Mouse (Mus musculus) MEL (cell line): ENCODE measurements at regions not wholly inside any gene's neighbourhood (a gene's known extent, or its start where the extent isn't known, plus 50 kb on each side); places are given as distances from the start of the nearest gene placed in this dataset.

Experiments used
- DNase-seq: peaks from one replicate; pipeline ENCODE4 v3.0.0; 2011; ENCODE audit warnings: low read depth, low spot score
- H3K27ac ChIP-seq: 2 replicates; pipeline ENCODE4 v1.5.1; 2012; ENCODE audit warnings: low read depth, mild to moderate bottlenecking, control low read depth, low read length, moderate library complexity; ENCODE audit not compliant: control insufficient read depth
- H3K27me3 ChIP-seq, 2 experiments: fragments of 150-350 bp in 1 of 2; sonication (generic) in 1 of 2; 2 replicates each; pipeline ENCODE4 v1.6.1; 2012; ENCODE audit warnings: low read length in 2 of 2, mild to moderate bottlenecking in 2 of 2, improper control_type of control experiment in 1 of 2, moderate library complexity in 1 of 2; ENCODE audit not compliant: insufficient read depth in 2 of 2, control insufficient read depth in 1 of 2
- H3K36me3 ChIP-seq, 2 experiments: 2 replicates each; pipeline ENCODE4 v1.6.1; 2012 to 2014; ENCODE audit warnings: low read length in 2 of 2, improper control_type of control experiment in 1 of 2, inconsistent platforms in 1 of 2, mild to moderate bottlenecking in 1 of 2; ENCODE audit not compliant: insufficient read depth in 2 of 2, control insufficient read depth in 1 of 2
- H3K4me1 ChIP-seq, 2 experiments: fragments of 150-350 bp in 1 of 2; sonication (generic) in 1 of 2; 2 replicates each; pipeline ENCODE4 v1.6.1; 2012; ENCODE audit warnings: low read length in 2 of 2, improper control_type of control experiment in 1 of 2, mild to moderate bottlenecking in 1 of 2; ENCODE audit not compliant: insufficient read depth in 2 of 2, control insufficient read depth in 1 of 2
- H3K4me3 ChIP-seq, 2 experiments: fragments of 150-350 bp in 1 of 2; sonication (generic) in 1 of 2; 2 replicates each; pipeline ENCODE4 v1.5.1; 2012; ENCODE audit warnings: low read depth in 2 of 2, low read length in 2 of 2, mild to moderate bottlenecking in 2 of 2, moderate library complexity in 2 of 2, control low read depth in 1 of 2, improper control_type of control experiment in 1 of 2; ENCODE audit not compliant: control insufficient read depth in 1 of 2, insufficient read depth in 1 of 2
- H3K79me2 ChIP-seq: 2 replicates; pipeline ENCODE4 v1.6.1; 2012; ENCODE audit warnings: mild to moderate bottlenecking, low read length, moderate library complexity; ENCODE audit not compliant: control insufficient read depth, poor library complexity, insufficient read depth
- H3K9ac ChIP-seq: 2 replicates; pipeline ENCODE4 v1.6.1; 2012; ENCODE audit warnings: low read depth, mild to moderate bottlenecking, control low read depth, low read length, moderate library complexity; ENCODE audit not compliant: control insufficient read depth, poor library complexity, severe bottlenecking
- H3K9me3 ChIP-seq: fragments of 150-350 bp; sonication (generic); replicated peaks from 2 replicates; pipeline ENCODE4 v1.6.1; 2012; ENCODE audit warnings: mild to moderate bottlenecking, low read length, improper control_type of control experiment, moderate library complexity; ENCODE audit not compliant: insufficient read depth
- BHLHE40 ChIP-seq: IDR thresholded peaks from 2 replicates; pipeline ENCODE4 v1.6.1; 2012; ENCODE audit warnings: low read depth, mild to moderate bottlenecking, inconsistent platforms, low read length, improper control_type of control experiment, borderline replicate concordance
- CHD1 ChIP-seq: IDR thresholded peaks from 2 replicates; pipeline ENCODE4 v1.6.1; 2012; ENCODE audit warnings: low read depth, mild to moderate bottlenecking, inconsistent platforms, low read length, improper control_type of control experiment
- CHD2 ChIP-seq: IDR thresholded peaks from 2 replicates; pipeline ENCODE4 v1.6.1; 2011; ENCODE audit warnings: low read length, improper control_type of control experiment
- EP300 ChIP-seq, 2 experiments: IDR thresholded peaks; 2 replicates each; pipeline ENCODE4 v1.6.1; 2011; ENCODE audit warnings: improper control_type of control experiment in 2 of 2, low read length in 2 of 2, low read depth in 1 of 2, mild to moderate bottlenecking in 1 of 2
- GABPA ChIP-seq: IDR thresholded peaks from 2 replicates; pipeline ENCODE4 v1.6.1; 2012; ENCODE audit warnings: low read depth, mild to moderate bottlenecking, inconsistent platforms, low read length, improper control_type of control experiment, moderate library complexity
- HCFC1 ChIP-seq: IDR thresholded peaks from 2 replicates; pipeline ENCODE4 v1.6.1; 2012; ENCODE audit warnings: low read depth, mild to moderate bottlenecking, inconsistent platforms, low read length, improper control_type of control experiment, moderate library complexity
- JUND ChIP-seq: IDR thresholded peaks from 2 replicates; pipeline ENCODE4 v1.6.1; 2011; ENCODE audit warnings: low read depth, mild to moderate bottlenecking, improper control_type of control experiment, low read length
- MAX ChIP-seq: IDR thresholded peaks from 2 replicates; pipeline ENCODE4 v1.6.1; 2011; ENCODE audit warnings: low read length, improper control_type of control experiment
- MAZ ChIP-seq: IDR thresholded peaks from 2 replicates; pipeline ENCODE4 v1.6.1; 2012; ENCODE audit warnings: low read depth, mild to moderate bottlenecking, inconsistent platforms, low read length, improper control_type of control experiment
- MEF2A ChIP-seq: IDR thresholded peaks from 2 replicates; pipeline ENCODE4 v1.6.1; 2014; ENCODE audit warnings: low read depth, mild to moderate bottlenecking, inconsistent platforms, low read length, improper control_type of control experiment; ENCODE audit not compliant: poor library complexity, insufficient replicate concordance, severe bottlenecking; ENCODE audit errors: extremely low read depth
- MXI1 ChIP-seq: IDR thresholded peaks from 2 replicates; pipeline ENCODE4 v1.6.1; 2011; ENCODE audit warnings: mild to moderate bottlenecking, low read depth, low read length, improper control_type of control experiment
- MYB ChIP-seq: IDR thresholded peaks from 2 replicates; pipeline ENCODE4 v1.6.1; 2011; ENCODE audit warnings: mild to moderate bottlenecking, low read depth, low read length, improper control_type of control experiment
- MYC ChIP-seq: IDR thresholded peaks from 2 replicates; pipeline ENCODE4 v1.6.1; 2011; ENCODE audit warnings: low read depth, mild to moderate bottlenecking, low read length, improper control_type of control experiment, moderate library complexity
- NELFE ChIP-seq: IDR thresholded peaks from 2 replicates; pipeline ENCODE4 v1.6.1; 2011; ENCODE audit warnings: low read depth, low read length, improper control_type of control experiment
- POLR2A ChIP-seq, 2 experiments: IDR thresholded peaks; 2 replicates each; pipeline ENCODE4 v1.6.1; 2011 to 2012; ENCODE audit warnings: low read length in 2 of 2, mild to moderate bottlenecking in 2 of 2, control low read depth in 1 of 2, improper control_type of control experiment in 1 of 2, low read depth in 1 of 2, moderate library complexity in 1 of 2; ENCODE audit not compliant: control insufficient read depth in 1 of 2, insufficient read depth in 1 of 2, poor library complexity in 1 of 2
- RCOR1 ChIP-seq: IDR thresholded peaks from 2 replicates; pipeline ENCODE4 v1.6.1; 2012; ENCODE audit warnings: low read depth, mild to moderate bottlenecking, inconsistent platforms, low read length, improper control_type of control experiment
- SIN3A ChIP-seq: IDR thresholded peaks from 2 replicates; pipeline ENCODE4 v1.6.1; 2012; ENCODE audit warnings: low read length, improper control_type of control experiment, inconsistent platforms
- SMC3 ChIP-seq: IDR thresholded peaks from 2 replicates; pipeline ENCODE4 v1.6.1; 2011; ENCODE audit warnings: low read depth, low read length, improper control_type of control experiment
- TBP ChIP-seq: IDR thresholded peaks from 2 replicates; pipeline ENCODE4 v1.8.0; 2011; ENCODE audit warnings: low read depth, low read length, improper control_type of control experiment
- UBTF ChIP-seq: IDR thresholded peaks from 2 replicates; pipeline ENCODE4 v1.6.1; 2012; ENCODE audit warnings: low read depth, mild to moderate bottlenecking, inconsistent platforms, low read length, improper control_type of control experiment, moderate library complexity, borderline replicate concordance; ENCODE audit not compliant: insufficient read depth
- USF1 ChIP-seq: IDR thresholded peaks from 2 replicates; pipeline ENCODE4 v1.6.1; 2014; ENCODE audit warnings: low read depth, mild to moderate bottlenecking, inconsistent platforms, low read length, improper control_type of control experiment, moderate library complexity
- ZMIZ1 ChIP-seq: IDR thresholded peaks from 2 replicates; pipeline ENCODE4 v1.6.1; 2012; ENCODE audit warnings: low read depth, mild to moderate bottlenecking, inconsistent platforms, low read length, improper control_type of control experiment, moderate library complexity
- ZNF384 ChIP-seq: IDR thresholded peaks from 2 replicates; pipeline ENCODE4 v1.6.1; 2012; ENCODE audit warnings: low read depth, mild to moderate bottlenecking, inconsistent platforms, low read length, improper control_type of control experiment

DNA sequence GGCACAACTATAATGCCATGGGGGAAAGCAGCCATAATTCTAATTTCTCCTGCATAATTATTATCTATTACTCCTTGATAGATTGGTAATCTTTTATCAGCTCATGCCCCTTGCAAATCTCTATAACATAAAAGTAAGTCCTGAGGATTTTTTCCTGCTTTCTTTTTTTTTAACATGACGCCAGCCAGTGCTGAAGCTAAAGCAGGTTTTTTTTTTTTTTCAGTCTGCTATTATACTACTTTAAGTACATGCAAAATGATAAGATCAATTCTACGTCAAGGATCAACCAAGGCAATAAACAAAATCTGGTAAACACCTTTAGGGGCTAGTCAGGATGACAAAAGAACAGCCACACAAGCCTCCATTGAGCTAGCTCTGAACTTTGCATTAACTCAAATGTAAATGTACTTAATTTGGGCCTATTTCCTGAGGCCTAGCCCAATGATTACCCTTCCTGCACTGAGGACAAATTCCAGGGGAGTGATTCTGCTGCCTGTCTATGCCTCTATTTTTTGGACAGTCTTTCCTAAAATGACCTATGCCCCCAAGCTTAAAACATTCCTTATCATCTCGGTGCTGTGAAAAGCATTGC lies 434.8 kb downstream of the 1810013L24Rik start:
- H3K9ac ChIP-seq = no peak overlapping the region
- H3K79me2 ChIP-seq = no peaks in the 10 kb centered on the region
- H3K4me1 ChIP-seq = no peaks in the 10 kb centered on the region
- no peak for TF ChIP-seq USF1
- TF ChIP-seq ZNF384 = no peak
- TF ChIP-seq MYB = no peak
- no peak for TF ChIP-seq MEF2A
- TF ChIP-seq GABPA = no peak
- TF ChIP-seq SIN3A = no peak
- no peak for TF ChIP-seq MYC
- TF ChIP-seq JUND = no peak
- TF ChIP-seq TBP = no peak
- H3K9me3 ChIP-seq = no peaks in the 10 kb centered on the region
- no peak for DNase-seq
- H3K36me3 ChIP-seq = no peaks in the 10 kb centered on the region
- H3K27ac ChIP-seq = no peak overlapping the region
- H3K4me3 ChIP-seq = no peak overlapping the region
- H3K27me3 ChIP-seq = no peaks in the 10 kb centered on the region

- Histone ChIP-seq H3K27me3 (no peaks in the 10 kb centered on the region), H3K9ac (no peak overlapping the region), H3K36me3 (no peaks in the 10 kb centered on the region), H3K9me3 (no peaks in the 10 kb centered on the region), H3K4me3 (no peak overlapping the region), H3K4me1 (no peaks in the 10 kb centered on the region), H3K79me2 (no peaks in the 10 kb centered on the region), H3K27ac (no peak overlapping the region)
- DNase-seq = no peak
- TF ChIP-seq ZMIZ1 (no peak), EP300 (IDR thresholded peaks at IDR 0.05; ENCODE audit: low read depth in 1 of 2, low read length in 2 of 2) (no peak), USF1 (no peak), RCOR1 (no peak), MXI1 (no peak), MAZ (no peak), CHD2 (no peak), SMC3 (no peak), UBTF (no peak), MAX (no peak), NELFE (no peak), SIN3A (no peak), BHLHE40 (no peak), HCFC1 (no peak), POLR2A (IDR thresholded peaks at IDR 0.05; ENCODE audit: control insufficient read depth in 1 of 2, insufficient read depth in 1 of 2, low read depth in 1 of 2, low read length in 2 of 2, poor library complexity in 1 of 2) (no peak), TBP (no peak), CHD1 (no peak), ZNF384 (no peak)
These were observed 437.3 kb downstream of the 1810013L24Rik start for GRCm38 (mm10) chr16:9267204-9267603.
